Mouse (Mus musculus) c-Kit-positive CD71-positive TER-119-positive erythroid progenitor cells, embryonic 14.5 days (primary cell): ENCODE data around the gene Exog.

Experiments used
- DNase-seq: peaks from one replicate; pipeline ENCODE4 v3.0.0-alpha.2; 2013; ENCODE audit warnings: low spot score

Exog gene

GRCm38 (mm10) chr9:119444738-119445429 is at the start of gene Exog:
Gene Exog (plus strand): TSS chr9:119444943.
- peak; percentile 90 for DNase-seq

GRCm38 (mm10) chr9:119401351-119401750 is 43.4 kb upstream of the Exog start:
- no peak for DNase-seq

- peak; percentile 52 for DNase-seq
Observed at GRCm38 (mm10) chr9:119401801-119402214, 42.9 kb upstream of the Exog start, which contains the start of gene Acvr2b. Gene Acvr2b (plus strand): TSS chr9:119402118.

- DNase-seq: no peak
Observed at GRCm38 (mm10) chr9:119402253-119403235, 42.2 kb upstream of the Exog start.

- no peak for DNase-seq
Observed at GRCm38 (mm10) chr9:119403236-119403641, 41.5 kb upstream of the Exog start.

- no peak for DNase-seq
Observed at GRCm38 (mm10) chr9:119404090-119404489, 40.7 kb upstream of the Exog start.

- no peak for DNase-seq
Observed at GRCm38 (mm10) chr9:119407884-119408283, 36.9 kb upstream of the Exog start.

GRCm38 (mm10) chr9:119408898-119409664 is 35.7 kb upstream of the Exog start:
- no peak for DNase-seq

- no peak for DNase-seq
Observed at GRCm38 (mm10) chr9:119409864-119410263, 34.9 kb upstream of the Exog start.

GRCm38 (mm10) chr9:119418025-119418424 is 26.7 kb upstream of the Exog start:
- DNase-seq: no peak

- no peak for DNase-seq
Observed at GRCm38 (mm10) chr9:119419852-119420438, 24.8 kb upstream of the Exog start.

GRCm38 (mm10) chr9:119425217-119425975 is 19.3 kb upstream of the Exog start:
- no peak for DNase-seq

- DNase-seq: no peak
Observed at GRCm38 (mm10) chr9:119425976-119426415, 18.7 kb upstream of the Exog start.

- DNase-seq: no peak
Observed at GRCm38 (mm10) chr9:119426483-119426882, 18.3 kb upstream of the Exog start.

GRCm38 (mm10) chr9:119430311-119430710 is 14.4 kb upstream of the Exog start:
- DNase-seq: peak; percentile 24

- no peak for DNase-seq
Observed at GRCm38 (mm10) chr9:119435855-119436254, 8.9 kb upstream of the Exog start.

- DNase-seq: no peak
Observed at GRCm38 (mm10) chr9:119438065-119438464, 6.7 kb upstream of the Exog start.

GRCm38 (mm10) chr9:119438498-119439000 is 6.2 kb upstream of the Exog start:
- DNase-seq: no peak

- DNase-seq: no peak
Observed at GRCm38 (mm10) chr9:119445737-119446136, 994 bp downstream of the Exog start.

GRCm38 (mm10) chr9:119455967-119456366 is 11.2 kb downstream of the Exog start:
- no peak for DNase-seq

- no peak for DNase-seq
Observed at GRCm38 (mm10) chr9:119457122-119457521, 12.4 kb downstream of the Exog start.
